Mouse (Mus musculus): Measurements from ENCODE around the gene C530008M17Rik.

C530008M17Rik gene

DNA sequence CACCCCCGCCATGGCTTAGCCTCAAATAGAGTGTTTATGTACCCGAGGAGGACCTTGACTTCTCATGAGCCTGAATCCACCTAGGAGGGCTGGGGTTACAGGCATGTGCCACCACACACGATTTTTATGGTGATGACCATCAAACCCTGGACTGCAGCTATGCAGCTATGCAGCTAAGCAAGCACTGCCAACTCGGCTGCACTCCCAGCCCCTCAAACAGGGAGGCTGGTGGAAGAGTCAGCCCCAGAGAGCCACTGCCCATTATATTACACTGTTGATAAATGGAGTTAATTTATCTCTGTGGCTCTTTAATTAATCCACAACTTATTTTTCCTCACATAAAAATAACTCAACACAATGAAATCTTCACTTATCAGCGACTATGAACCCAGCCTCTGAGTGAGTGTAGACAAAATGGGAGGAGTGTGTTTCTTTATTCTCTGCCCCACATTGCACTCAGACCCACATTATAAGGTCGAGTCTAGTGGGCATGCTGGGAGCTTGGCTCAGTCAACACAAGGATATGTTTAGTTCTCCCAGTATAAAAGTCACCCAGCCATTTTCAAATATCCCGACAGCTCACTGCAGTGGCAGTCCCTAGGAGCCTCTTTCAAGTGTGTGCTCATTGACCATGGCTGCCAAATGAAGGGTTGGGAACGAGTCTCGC lies 117.3 kb downstream of the C530008M17Rik start:
- DNase-seq (ENCODE audit: low spot score): no peak

DNA sequence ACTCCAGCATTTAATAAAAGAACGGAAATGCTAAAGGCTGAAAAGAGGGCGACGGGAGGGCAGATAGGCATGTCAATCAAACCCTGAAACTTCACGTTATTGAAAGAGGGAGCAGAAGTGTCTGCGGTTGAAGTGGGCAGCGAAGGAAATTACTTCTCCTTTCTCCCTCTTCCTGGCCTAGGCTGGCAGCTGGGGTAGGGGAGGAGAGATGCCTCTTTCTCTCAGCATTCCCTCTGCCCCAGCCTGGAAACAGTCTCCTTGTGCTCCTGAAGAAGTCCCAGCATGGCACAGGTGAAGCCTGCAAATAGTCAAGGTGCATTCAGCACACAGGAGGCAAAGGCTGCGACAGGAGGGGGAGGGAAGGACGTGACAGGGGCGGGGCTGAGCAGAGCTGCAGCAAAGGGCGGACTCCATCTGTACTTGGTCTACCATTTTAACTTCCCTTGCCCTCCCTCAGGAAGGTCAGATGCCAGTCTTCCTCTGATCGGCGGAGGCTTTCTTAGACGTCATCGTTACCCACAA lies 122.8 kb downstream of the C530008M17Rik start:
- DNase-seq (ENCODE audit: low spot score): no peak

DNA sequence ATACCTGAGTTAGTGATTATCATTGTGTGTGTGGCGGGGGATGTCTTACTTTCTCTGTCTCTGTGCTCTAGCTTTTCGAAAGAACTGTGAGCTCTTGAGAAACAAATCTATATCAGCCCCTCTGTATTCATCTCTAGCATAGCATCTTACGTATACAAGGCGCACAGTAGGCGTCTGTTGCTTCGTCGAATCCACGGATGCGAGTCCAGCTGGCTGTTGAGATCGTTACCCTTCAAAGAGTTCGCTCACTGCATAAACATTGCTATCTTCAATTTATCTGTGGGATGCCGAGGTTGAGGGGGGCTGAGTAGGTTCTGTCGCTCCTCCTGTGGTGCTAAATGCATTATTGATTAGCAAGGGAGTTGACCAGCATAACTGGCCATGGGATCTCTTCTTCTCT lies 125.6 kb downstream of the C530008M17Rik start:
- no peak for DNase-seq (ENCODE audit: low spot score)

DNA sequence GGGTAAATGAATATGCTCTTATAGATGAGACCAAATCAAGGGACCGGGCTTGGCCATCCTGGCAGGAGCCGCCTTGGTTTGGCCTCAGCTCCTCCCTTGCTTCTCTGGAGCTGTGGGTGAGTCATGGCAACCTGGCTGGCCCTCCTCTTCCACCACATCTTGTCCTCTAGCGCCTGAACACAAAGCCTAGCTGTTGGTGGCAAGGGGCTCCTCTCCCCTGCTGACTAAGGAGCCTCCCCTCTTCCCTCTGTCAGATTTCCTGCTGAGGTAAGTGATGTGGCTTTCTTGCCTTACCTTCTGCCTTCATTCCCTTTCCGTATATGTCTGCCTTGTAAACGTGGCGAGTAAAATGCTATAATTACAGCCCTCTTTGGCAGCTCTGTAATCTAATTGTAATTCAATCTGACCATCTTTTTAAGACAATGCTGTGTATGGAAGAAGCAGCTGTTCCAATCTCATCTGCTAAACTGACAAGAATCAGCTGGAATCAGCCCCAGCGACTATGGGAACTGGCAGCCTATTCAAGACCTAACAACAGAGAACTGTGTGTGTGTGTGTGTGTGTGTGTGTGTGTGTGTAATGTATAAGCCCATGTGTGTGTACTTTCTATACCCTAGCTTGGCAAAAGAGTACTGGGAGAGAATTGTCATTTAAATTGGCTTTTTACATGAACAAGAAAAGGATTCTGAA lies 126.2 kb downstream of the C530008M17Rik start:
- DNase-seq (ENCODE audit: low spot score): no peak

DNA sequence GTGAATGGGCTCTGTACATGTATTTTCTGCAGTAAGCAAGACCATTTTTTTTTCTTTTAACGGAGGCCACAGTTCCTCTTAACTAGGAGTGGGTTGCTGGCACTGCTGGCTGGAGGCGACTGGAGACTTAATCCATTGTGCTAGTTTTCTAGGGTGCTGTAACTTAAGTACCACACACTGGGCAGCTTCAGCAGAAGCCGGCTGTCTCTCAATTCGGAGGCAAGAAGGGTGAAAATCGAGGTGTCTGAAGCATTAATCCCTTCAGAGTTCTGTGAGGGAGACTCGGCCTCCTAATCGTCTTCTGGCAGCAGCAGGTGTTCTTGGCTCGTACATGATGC lies 126.8 kb downstream of the C530008M17Rik start:
- no peak for DNase-seq (ENCODE audit: low spot score)

DNA sequence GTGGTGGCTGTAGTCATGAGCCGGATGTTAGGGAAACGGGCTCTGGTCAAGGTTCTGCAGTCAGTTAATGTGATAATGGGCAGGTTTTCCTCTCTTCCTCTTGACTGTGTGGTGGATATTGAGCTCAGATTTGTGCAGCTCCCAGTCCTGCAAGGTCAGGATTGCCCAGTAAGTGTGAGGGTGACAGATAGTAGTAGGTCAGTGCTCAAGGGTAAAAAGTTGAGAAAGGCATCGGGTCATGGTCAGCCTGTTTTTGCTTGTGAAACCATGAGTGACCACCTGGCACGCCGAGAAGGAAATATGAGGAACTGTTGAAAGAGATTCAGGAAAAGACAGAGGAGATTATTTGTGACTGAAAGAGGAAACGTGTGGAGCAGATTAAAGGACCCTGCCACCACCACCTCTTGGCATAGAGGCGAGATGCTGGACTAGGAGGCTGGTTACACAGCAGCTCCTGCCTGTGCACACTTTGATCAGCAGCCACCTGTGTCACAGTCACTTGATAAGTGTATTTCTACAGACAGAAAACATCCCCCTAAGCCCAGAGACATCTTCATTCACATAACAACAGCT lies 127.9 kb downstream of the C530008M17Rik start:
- DNase-seq (ENCODE audit: low spot score): no peak

DNA sequence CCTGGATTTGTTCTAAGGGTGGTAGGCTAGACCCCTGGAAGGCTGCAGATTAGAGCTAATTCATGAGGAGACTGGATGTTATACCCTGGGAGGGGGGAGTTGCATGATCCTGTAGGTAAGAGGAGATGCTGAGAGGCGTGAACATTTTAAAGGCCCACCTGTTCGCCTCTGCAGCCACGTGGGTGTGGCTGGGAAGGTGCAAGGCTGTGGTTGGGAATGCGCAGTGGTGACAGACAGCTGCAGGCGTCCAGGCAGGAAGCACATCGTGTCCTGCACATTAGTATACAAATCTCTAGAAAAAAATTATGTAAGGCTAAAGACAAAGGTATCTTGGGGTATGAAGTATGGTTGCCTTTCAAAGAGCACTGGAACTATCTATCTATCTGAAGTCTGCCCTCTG lies 128.7 kb downstream of the C530008M17Rik start:
- no peak for DNase-seq (ENCODE audit: low spot score)

DNA sequence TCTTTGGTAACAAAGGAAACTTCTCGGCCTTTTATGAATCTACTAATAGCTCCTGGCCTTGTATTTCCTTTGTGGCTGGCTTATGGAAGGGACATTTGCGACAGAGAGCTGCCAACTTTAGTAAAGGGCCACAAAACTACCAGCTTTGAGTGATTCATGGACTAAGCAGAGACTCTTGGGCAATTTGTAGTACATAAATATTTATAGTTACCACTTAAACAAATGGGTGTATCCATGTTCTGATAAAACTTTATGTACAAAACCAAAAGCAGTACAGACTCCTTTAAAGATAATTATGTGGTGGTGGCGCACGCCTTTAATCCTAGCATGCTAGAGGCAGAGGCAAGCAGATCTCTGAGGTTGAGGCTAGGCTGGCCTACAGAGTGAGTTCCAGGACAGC lies 133.6 kb downstream of the C530008M17Rik start:
- DNase-seq (ENCODE audit: low spot score): no peak

DNA sequence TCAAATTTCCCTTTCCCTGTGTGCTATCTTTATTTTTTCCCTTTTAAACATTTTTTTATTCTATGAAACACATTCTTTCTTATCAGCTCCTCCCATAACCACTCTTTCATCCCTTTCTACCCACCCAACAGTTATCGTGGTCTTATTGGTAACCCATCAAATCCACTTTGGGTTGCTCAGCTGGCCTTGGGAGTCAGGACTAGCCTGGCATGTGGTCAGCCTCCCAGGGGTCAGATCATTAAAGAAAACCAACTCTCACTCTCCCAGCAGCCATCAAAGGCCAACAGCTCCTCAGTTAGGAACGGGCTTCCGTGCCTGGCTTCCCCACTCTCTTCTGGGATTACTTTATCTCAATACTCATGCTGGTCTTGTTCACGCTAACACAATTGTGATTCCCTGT lies 135.0 kb downstream of the C530008M17Rik start:
- DNase-seq (ENCODE audit: low spot score): no peak

DNA sequence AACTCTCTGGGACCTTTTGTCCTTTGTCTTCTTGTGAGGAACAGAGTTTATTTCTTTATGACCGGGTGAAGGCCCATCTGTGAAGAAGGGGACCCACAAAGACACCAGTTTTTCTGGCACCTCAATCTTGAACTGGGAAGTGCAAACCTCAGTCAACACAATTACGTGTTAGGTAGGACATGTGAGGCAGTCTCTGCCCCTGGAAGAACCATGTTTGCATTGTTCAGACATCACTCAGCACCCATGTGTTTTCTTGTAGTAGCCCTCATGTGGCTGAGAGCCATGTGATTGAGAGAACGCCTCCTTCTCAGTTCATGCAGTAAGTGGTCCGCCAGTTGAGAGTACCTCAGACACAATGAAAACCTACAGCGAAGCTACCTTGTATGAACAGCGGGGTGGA lies 136.4 kb downstream of the C530008M17Rik start:
- no peak for DNase-seq (ENCODE audit: low spot score)

DNA sequence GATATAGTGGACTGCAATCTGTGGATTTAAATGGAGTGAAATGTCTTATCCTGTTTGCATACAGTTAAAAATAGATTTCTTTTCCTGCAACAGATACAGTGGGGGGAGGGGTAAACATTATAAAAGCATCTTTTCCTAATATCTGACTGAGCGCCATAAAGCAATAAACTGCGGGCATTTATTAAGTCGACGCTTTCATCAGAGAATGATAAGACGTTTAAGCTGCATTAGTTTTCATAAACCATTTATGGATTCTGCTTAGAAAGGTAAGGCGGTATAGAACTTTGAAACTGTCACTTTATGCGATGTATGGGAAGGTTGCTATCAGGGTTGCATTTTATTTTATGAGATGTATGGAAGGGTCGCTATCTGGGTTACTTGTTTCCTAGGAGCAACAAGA lies 141.7 kb downstream of the C530008M17Rik start:
- no peak for DNase-seq (ENCODE audit: low spot score)

DNA sequence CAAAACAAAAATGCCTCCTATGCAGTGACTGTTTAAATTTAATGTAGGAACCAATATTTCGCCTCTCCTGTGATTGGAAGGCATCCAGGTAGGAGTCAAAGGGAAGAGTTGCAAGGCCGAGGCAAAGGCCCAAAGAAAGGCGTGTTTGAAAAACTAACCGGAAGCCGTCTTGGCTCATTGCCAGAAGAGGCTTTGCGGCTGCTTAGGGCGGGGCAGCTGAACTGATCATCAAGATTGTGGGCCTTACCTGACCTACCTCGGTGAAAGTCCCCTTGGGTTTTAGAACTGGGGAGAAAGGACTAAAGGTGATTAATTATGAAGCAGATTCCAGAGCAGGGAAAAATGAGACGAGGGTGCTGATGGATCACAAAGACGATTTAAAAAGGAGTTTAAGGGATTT lies 143.2 kb downstream of the C530008M17Rik start:
- peak; percentile 35 for DNase-seq (ENCODE audit: low spot score)

DNA sequence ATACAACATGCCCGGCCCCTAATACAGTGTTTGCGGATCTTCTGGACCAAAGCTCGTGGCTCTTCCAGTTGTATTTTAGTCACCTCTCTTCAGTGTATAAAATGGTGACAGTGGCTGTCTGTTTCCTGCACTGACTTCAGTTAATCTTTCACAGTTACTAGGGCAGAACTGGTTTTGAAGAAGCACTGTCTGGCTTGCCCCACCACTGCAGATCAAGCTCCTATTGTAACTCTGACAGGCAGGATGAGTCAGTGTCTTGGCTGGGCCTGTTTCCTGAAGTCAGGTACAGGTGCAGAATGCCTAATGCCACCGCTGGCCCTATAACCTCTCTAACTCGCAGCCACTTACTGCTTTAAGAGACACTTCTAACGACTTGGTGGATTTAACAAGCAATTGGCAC lies 152.7 kb downstream of the C530008M17Rik start:
- no peak for DNase-seq (ENCODE audit: low spot score)

DNA sequence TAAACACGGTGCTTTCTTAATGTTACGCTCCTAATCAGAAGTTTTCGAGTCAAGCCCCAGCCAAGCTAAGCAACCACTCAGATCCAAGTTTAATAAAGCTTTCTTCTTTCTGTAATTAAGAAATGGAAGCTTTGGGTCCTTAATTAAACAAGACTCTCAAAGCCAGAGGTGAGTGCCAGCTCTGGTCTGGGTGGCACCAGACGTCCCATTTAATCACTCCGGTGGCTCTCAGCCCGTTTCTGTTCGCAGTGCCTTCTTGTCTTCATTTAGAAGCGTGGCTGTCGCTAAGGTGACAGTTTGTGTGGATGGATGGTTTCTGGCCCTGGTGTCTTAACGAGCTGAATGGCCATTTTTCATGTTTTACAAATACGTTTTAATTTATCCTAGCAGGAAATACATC lies 158.7 kb downstream of the C530008M17Rik start:
- no peak for DNase-seq (ENCODE audit: low spot score)

DNA sequence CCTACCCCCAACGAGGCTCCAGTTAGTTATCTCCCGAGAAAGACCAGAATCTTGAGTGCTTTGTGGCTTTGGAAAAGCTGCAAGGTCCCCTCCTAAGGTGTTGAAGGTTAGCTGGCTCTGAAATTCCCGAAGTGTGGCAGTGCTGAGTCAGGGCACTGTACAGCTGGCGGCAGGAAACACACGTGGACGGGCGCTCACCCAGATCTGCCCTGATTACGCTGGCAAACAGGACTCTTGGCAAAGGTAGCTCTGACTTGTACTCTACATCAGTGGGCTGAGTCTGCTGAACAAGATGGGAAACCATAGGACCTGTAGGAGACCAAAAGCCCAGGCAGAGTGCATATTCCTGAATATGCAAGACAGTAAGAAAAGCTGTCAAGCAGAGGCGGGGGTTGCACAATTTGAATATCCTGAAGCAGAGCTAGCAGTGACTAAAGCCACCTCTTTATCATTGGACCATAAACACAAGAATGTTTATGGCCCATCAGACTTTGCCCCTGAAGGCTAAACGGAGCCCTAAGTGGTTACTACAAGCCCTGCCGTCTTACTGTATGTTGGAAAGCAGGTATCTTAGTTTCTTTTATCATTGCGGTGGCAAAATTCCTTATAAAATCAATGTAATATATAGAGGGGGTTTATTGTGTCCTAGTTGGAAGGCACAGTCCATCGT lies 159.6 kb downstream of the C530008M17Rik start:
- DNase-seq (ENCODE audit: low spot score): peak; percentile 5

DNA sequence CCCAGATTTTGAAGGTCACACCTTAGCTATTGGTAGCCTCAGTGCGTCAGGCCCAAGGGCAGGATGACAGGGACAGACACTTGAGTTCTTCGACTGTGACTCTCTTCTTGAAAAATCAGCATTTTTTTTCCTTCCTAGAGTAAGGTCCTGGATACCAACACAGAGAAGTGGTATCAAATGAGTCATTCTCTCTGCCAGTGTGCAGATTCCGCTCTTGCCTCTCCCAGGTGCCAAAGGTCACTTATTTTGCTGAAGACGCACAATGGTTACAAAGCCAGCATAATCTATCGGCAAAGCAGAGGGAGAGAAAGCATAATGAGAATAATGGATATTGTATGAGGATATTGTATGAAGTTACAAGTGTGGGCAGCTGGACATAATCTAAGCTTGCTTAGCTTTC lies 160.4 kb downstream of the C530008M17Rik start:
- no peak for DNase-seq (ENCODE audit: low spot score)

DNA sequence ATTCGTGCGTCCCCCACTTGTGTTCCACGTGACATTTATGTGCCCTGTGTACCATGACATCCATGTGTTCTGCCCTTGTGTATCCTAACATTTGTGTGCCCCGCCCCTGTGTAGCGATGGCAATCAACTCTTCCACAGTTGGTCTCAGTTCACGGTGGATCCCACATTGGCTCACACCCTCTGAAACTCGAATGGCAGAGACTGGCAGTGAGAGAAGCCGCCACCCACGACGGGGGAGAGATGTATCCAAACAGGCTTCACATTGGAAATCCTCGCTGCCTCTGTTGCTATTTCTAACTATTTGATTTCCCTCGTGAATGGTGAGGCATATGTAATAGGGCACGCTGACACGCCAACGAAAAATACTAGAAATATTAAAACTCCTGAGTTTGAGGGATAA lies 161.4 kb downstream of the C530008M17Rik start:
- no peak for DNase-seq (ENCODE audit: low spot score)

DNA sequence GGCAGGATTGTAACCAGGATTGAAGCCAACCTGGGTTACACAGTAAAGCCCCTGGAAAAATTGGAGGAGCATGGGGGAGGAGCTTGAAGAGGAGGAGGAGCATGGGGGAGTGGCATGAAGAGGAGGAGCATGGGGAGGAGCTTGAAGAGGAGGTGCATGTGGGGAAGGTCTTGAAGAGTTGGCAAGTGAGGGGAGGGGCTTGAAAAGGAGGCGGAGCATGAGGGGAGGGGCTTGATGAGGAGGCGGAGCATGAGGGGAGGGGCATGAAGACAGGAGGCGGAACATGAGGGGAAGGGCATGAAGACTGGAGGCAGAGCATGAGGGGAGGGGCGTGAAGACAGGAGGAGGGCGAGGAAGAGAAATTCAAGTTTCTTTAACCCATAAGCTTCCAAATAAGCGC lies 162.5 kb downstream of the C530008M17Rik start:
- no peak for DNase-seq (ENCODE audit: low spot score)

DNA sequence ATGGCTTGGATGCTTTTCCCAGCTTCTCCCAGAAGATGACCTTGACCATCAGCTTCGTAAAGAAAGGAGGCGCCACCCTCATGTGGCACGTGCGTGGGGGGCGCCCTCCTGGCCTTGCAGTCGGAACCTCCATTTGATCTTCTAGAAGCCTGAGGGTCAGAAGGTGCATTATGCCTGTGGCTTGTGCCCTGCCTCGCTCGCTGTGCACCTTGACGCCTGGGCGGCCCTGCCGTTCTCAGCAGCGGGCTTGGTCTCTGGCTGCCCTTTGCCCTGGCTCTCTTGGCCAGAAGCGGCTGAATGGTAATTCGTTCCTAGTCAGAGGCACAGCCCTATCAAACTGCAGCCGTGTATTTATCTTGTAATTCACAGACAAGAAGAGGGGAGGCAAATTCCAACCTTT lies 165.8 kb downstream of the C530008M17Rik start:
- DNase-seq (ENCODE audit: low spot score): no peak

DNA sequence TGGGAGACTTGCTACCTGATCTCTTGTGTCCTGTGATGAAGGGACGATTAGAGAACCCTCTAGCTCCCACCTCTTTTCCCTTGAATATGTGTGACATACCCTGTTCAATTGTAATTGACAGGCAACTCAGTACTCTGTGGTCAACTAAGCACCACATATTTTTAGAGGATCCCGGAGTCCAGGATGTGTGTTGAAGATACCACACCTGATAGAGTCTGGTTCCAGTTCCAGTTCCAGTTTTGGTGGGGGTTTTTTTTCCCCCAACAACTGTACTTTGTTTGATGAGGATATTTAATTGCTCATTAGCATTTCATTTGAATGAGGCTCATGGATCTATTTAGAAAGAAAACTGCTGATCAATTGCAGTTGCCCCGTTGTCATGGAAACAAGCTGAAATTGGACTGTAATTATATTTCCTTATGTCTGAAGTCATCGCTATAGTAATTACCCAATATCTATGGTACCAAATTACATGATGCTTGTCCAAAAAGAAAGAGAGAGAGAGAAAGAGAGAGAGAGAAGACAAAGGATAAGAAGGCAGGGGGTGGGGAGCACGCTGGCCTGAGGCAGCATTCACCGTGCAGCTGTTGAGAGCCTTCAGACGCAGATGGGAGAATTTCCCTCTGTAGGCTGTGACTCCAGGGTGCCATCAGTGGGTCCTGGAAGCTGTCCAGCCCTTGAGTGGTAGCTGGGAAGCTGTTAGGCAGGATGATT lies 172.4 kb downstream of the C530008M17Rik start:
- DNase-seq (ENCODE audit: low spot score): no peak

DNA sequence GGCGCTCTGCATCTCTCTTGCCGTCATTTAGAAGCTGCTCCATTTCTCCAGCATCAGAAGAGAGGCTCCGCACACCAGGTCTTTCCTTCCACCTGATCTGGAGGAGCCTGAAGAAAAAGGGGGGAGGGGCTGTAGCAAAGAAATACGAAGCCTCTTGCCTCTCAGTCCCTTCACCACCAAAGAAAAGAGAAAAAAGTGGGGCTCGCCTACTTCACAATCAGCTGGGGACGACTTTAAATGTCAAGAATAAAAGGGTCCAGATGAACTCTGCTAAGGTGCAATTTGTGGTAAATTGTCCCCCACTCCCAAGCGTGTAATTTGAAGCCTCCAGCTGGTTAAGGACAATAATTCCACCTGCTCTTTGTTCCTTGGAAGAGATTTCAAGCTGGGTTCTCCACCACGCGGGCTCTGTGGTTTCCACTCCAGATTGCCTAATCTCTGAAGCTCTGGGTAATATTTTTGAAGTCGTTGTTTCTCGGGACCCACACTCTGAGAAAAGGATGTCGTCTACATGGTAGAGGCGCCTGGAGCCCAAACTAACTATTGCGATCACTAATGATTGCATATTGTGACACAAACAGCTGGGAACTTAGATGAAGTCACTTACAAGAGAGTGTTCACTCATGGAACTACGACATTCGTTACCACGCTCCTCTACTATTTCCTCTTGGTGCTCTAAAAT lies 176.4 kb downstream of the C530008M17Rik start:
- DNase-seq (ENCODE audit: low spot score): no peak

DNA sequence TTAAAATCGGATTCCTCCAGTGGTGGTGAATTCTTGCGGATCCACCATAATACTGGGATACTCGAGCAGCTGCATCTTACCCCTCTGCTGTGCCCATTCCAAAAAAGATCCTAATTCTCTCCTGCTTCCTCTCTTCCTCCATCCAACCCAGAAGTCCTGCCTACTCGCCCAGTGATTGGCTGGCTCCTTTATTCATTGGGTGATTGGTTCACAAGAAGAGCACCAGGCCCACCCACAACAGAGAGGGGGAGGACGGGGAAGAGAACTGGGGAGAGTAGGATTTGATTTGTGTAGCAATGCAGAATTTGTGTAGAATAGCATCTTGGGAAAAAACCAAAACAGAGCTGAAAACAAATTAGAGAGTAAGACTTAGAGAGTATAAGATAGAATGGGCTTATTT lies 180.7 kb downstream of the C530008M17Rik start:
- DNase-seq (ENCODE audit: low spot score): no peak
